Mouse (Mus musculus) adrenal gland (tissue): ENCODE measurements around the gene Camk1d.
"Not testable (repeated sequence)": the region's sequence is repeated elsewhere in the genome, so short reads cannot be mapped to it uniquely, and the experiment has no call there.

Experiments
- intact Hi-C: fragments of 180-260 bp; cut with DNase I; formaldehyde crosslinking; loops from one replicate; pipeline ENCODE4 v1.15.1; 2025

Gene Camk1d

GRCm38 (mm10) chr2:5614896-5615295 is 99.4 kb downstream of the Camk1d start:
- intact Hi-C loops: no loop called here

GRCm38 (mm10) chr2:5614308-5614705 is 100.0 kb downstream of the Camk1d start:
- intact Hi-C loops: no loop called here

- intact Hi-C loops: no loop called here
Measured at GRCm38 (mm10) chr2:5613651-5614307, 100.5 kb downstream of the Camk1d start.

GRCm38 (mm10) chr2:5611601-5612000 is 102.7 kb downstream of the Camk1d start:
- intact Hi-C loops: no loop called here

GRCm38 (mm10) chr2:5610521-5610920 is 103.8 kb downstream of the Camk1d start:
- intact Hi-C loops: no loop called here

- intact Hi-C loops: no loop called here
Measured at GRCm38 (mm10) chr2:5607920-5608841, 106.1 kb downstream of the Camk1d start.

GRCm38 (mm10) chr2:5605849-5606248 is 108.5 kb downstream of the Camk1d start:
- intact Hi-C loops: no loop called here

GRCm38 (mm10) chr2:5602044-5602443 is 112.3 kb downstream of the Camk1d start:
- intact Hi-C loops: no loop called here

GRCm38 (mm10) chr2:5601243-5601642 is 113.1 kb downstream of the Camk1d start:
- intact Hi-C loops: not testable (repeated sequence)

- intact Hi-C loops: no loop called here
Measured at GRCm38 (mm10) chr2:5600183-5600962, 113.9 kb downstream of the Camk1d start.

GRCm38 (mm10) chr2:5599713-5600112 is 114.6 kb downstream of the Camk1d start:
- intact Hi-C loops: no loop called here

- intact Hi-C loops: no loop called here
Measured at GRCm38 (mm10) chr2:5598533-5598932, 115.8 kb downstream of the Camk1d start.

GRCm38 (mm10) chr2:5596882-5597281 is 117.4 kb downstream of the Camk1d start:
- intact Hi-C loops: no loop called here

GRCm38 (mm10) chr2:5595356-5596191 is 118.7 kb downstream of the Camk1d start:
- intact Hi-C loops: no loop called here

- intact Hi-C loops: no loop called here
Measured at GRCm38 (mm10) chr2:5592461-5593136, 121.7 kb downstream of the Camk1d start.

GRCm38 (mm10) chr2:5590074-5590473 is 124.2 kb downstream of the Camk1d start:
- intact Hi-C loops: no loop called here

- intact Hi-C loops: no loop called here
Measured at GRCm38 (mm10) chr2:5589163-5589562, 125.2 kb downstream of the Camk1d start.

GRCm38 (mm10) chr2:5588329-5588982 is 125.9 kb downstream of the Camk1d start:
- intact Hi-C loops: no loop called here

- intact Hi-C loops: no loop called here
Measured at GRCm38 (mm10) chr2:5584318-5585027, 129.8 kb downstream of the Camk1d start.
